Mouse (Mus musculus) small intestine, adult 2 months (tissue): Measurements from ENCODE around the gene Lsamp. TPM values are rescaled to one million over a fixed set of nuclear protein-coding genes. Genes with fewer than 3 reads are reported as not detected.

Source experiments
- H3K27ac ChIP-seq: fragments of 200-500 bp; 2 replicates; pipeline ENCODE4 v1.5.1; 2012; ENCODE audit warnings: low read depth, low read length, control low read depth, inconsistent platforms; ENCODE audit not compliant: insufficient read depth
- H3K27me3 ChIP-seq: fragments of 200-500 bp; 2 replicates; pipeline ENCODE4 v1.6.1; 2012; ENCODE audit warnings: mild to moderate bottlenecking, moderate library complexity, low read length, inconsistent platforms; ENCODE audit not compliant: control insufficient read depth, insufficient read depth
- H3K36me3 ChIP-seq: fragments of 200-500 bp; 2 replicates; pipeline ENCODE4 v1.6.1; 2012; ENCODE audit warnings: mild to moderate bottlenecking, low read length, control low read depth, inconsistent platforms; ENCODE audit not compliant: control insufficient read depth, insufficient read depth
- H3K4me1 ChIP-seq: fragments of 200-500 bp; 2 replicates; pipeline ENCODE4 v1.6.1; 2012; ENCODE audit warnings: low read length, inconsistent platforms, mixed read lengths; ENCODE audit not compliant: control insufficient read depth, insufficient read depth, insufficient read length
- H3K4me3 ChIP-seq: fragments of 200-500 bp; 2 replicates; pipeline ENCODE4 v1.5.1; 2012; ENCODE audit warnings: low read depth, mild to moderate bottlenecking, control low read depth, inconsistent platforms, low read length, moderate library complexity
- CTCF ChIP-seq: fragments of 200-500 bp; IDR thresholded peaks from 2 replicates; pipeline ENCODE4 v1.5.1; 2012; ENCODE audit warnings: low read depth, mild to moderate bottlenecking, control low read depth, inconsistent platforms, low read length, moderate library complexity, mixed read lengths; ENCODE audit not compliant: insufficient replicate concordance, insufficient read length; ENCODE audit errors: extremely low read depth
- POLR2A ChIP-seq: fragments of 200-500 bp; IDR thresholded peaks from 2 replicates; pipeline ENCODE4 v1.6.1; 2012; ENCODE audit warnings: low read depth, mild to moderate bottlenecking, control low read depth, inconsistent platforms, low read length, moderate library complexity
- WGBS: fragments of 180-500 bp; shearing (Covaris S2); methylation state at CpG from one replicate; pipeline ENCODE4 v1.1.7; 2018; 5-methylcytosine and 5-hydroxymethylcytosine counted together
- polyA plus RNA-seq: library from polyadenylated mRNA; depleted of rRNA; stranded (reverse); fragments of >200 nt; gene quantifications from 2 replicates; pipeline ENCODE4 v1.2.3, GENCODE M21; 2012

Gene Lsamp
- polyA plus RNA-seq, 1 experiment = 0.08 TPM

GRCm38 (mm10) chr16:41820369-41820768 is 1836.2 kb downstream of the Lsamp start:
- 85% methylated on average over 6 of the region's 6 CpGs for WGBS
- no peak overlapping the region for H3K4me3 ChIP-seq
- no peaks in the 10 kb centered on the region for H3K27me3 ChIP-seq
- H3K27ac ChIP-seq = no peak overlapping the region
- no peaks in the 10 kb centered on the region for H3K36me3 ChIP-seq
- no peak for TF ChIP-seq CTCF
- TF ChIP-seq POLR2A = no peak
- no peaks in the 10 kb centered on the region for H3K4me1 ChIP-seq

- H3K36me3 ChIP-seq = no peaks in the 10 kb centered on the region
- WGBS = 72% methylated on average over 5 of the region's 5 CpGs
- no peak overlapping the region for H3K27ac ChIP-seq
- TF ChIP-seq POLR2A (no peak), CTCF (no peak)
- H3K4me1 ChIP-seq = no peaks in the 10 kb centered on the region
- no peak overlapping the region for H3K4me3 ChIP-seq
- H3K27me3 ChIP-seq = no peaks in the 10 kb centered on the region
Measured at GRCm38 (mm10) chr16:41826899-41827604, 1842.9 kb downstream of the Lsamp start.

GRCm38 (mm10) chr16:41827605-41827948 is 1843.4 kb downstream of the Lsamp start:
- Histone ChIP-seq H3K27ac (no peak overlapping the region), H3K4me3 (no peak overlapping the region), H3K4me1 (no peaks in the 10 kb centered on the region), H3K36me3 (no peaks in the 10 kb centered on the region), H3K27me3 (no peaks in the 10 kb centered on the region)
- 88% methylated on average over 3 of the region's 3 CpGs for WGBS
- TF ChIP-seq POLR2A = no peak

GRCm38 (mm10) chr16:41834637-41835036 is 1850.5 kb downstream of the Lsamp start:
- no peaks in the 10 kb centered on the region for H3K27me3 ChIP-seq
- no peak for TF ChIP-seq CTCF
- no peak for TF ChIP-seq POLR2A
- H3K27ac ChIP-seq = no peak overlapping the region
- H3K4me1 ChIP-seq = no peaks in the 10 kb centered on the region
- no peak overlapping the region for H3K4me3 ChIP-seq
- 77% methylated on average over 3 of the region's 3 CpGs for WGBS
- no peaks in the 10 kb centered on the region for H3K36me3 ChIP-seq

GRCm38 (mm10) chr16:41835745-41836144 is 1851.6 kb downstream of the Lsamp start:
- H3K36me3 ChIP-seq = no peaks in the 10 kb centered on the region
- H3K27me3 ChIP-seq = no peaks in the 10 kb centered on the region
- no peaks in the 10 kb centered on the region for H3K4me1 ChIP-seq
- no peak for TF ChIP-seq CTCF
- no peak for TF ChIP-seq POLR2A
- H3K27ac ChIP-seq = no peak overlapping the region
- 54% methylated on average over 6 of the region's 6 CpGs for WGBS
- H3K4me3 ChIP-seq = no peak overlapping the region

GRCm38 (mm10) chr16:41839751-41840404 is 1855.7 kb downstream of the Lsamp start:
- WGBS = 56% methylated on average over 2 of the region's 2 CpGs
- Histone ChIP-seq H3K4me1 (no peaks in the 10 kb centered on the region), H3K27me3 (no peaks in the 10 kb centered on the region), H3K36me3 (no peaks in the 10 kb centered on the region), H3K4me3 (no peak overlapping the region), H3K27ac (no peak overlapping the region)
- no peak for TF ChIP-seq CTCF
- no peak for TF ChIP-seq POLR2A

GRCm38 (mm10) chr16:41846903-41847302 is 1862.7 kb downstream of the Lsamp start:
- no peaks in the 10 kb centered on the region for H3K27me3 ChIP-seq
- H3K4me1 ChIP-seq = no peaks in the 10 kb centered on the region
- no peak overlapping the region for H3K27ac ChIP-seq
- TF ChIP-seq POLR2A = no peak
- no peak for TF ChIP-seq CTCF
- no peaks in the 10 kb centered on the region for H3K36me3 ChIP-seq
- no peak overlapping the region for H3K4me3 ChIP-seq
- 41% methylated on average over 6 of the region's 6 CpGs for WGBS
